Mouse (Mus musculus): Measurements from ENCODE around the gene Hdac9. TPM values are rescaled to one million over a fixed set of nuclear protein-coding genes. Genes with fewer than 3 reads are reported as not detected.

Hdac9 gene
- polyA plus RNA-seq, 1 experiment from 2014 or later: 12.0 TPM

DNA sequence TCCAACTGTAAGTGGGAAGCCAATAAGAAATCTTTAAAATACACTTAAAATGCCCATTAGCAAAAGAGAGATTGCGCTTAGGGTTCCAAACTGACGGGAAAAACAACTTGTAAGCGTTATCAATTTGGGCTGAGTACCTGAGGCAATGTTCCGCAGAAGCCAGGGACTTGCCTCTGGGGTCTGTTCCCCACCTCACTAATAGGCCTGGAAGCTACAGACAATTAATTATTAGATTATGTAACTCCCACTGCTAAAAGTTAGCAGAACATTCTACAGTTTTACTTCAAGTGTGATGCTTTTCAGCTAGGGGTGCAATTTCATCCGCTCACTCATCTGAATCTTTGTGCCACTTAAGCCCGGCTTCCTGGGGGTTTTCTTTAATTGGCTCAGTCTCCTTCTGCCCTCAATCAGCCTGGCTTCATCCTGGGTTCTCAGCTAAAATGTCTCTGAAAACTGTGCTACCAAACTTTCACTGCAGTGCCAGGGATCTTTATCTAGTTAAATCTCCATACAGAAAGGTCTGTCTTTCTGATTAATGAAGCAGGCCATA is 149.6 kb downstream of the Hdac9 start:
- Histone ChIP-seq H3K4me3 (replicated peaks; ENCODE audit: low read length) (no peak overlapping the region), H3K9me3 (ENCODE audit: control insufficient read depth, low read length) (no peaks in the 10 kb centered on the region), H3K4me2 (replicated peaks) (no peak overlapping the region), H3K9ac (no peak overlapping the region), H3K4me1 (replicated peaks; ENCODE audit: control insufficient read depth, insufficient read depth, low read length) (no peaks in the 10 kb centered on the region), H3K27ac (no peak overlapping the region), H3K36me3 (replicated peaks; ENCODE audit: control insufficient read depth, insufficient read depth) (no peaks in the 10 kb centered on the region), H3K27me3 (ENCODE audit: control insufficient read depth, insufficient read depth, low read length) (no peaks in the 10 kb centered on the region)
- peak; percentile 51; the same call in 1 of the 2 replicates for ATAC-seq (ENCODE audit: low FRiP score)
- no peak for DNase-seq (ENCODE audit: low spot score)
- WGBS: 83% methylated on average over 6 of the region's 6 CpGs

DNA sequence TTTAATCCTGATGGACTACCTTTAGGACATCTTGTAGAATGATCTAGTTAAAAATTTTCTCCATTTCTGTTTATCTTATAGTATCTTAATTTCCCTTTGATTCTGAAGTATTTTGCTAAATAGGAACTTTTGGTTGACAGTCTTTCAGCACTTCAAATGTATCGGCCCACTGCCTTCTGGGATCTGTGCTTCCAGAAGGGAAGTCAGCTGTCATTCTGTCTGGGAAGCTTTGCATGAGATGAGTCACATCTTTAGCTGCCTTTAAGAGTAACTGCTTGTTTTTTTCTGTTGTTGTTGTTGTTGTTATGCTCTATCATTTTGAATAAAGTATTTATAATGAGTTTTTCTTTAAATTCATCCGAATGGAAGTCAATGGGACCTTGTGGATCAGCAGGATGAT is 169.6 kb downstream of the Hdac9 start:
- DNase-seq (ENCODE audit: low spot score) (no peak), ATAC-seq (ENCODE audit: low FRiP score) (no peak)
- 82% methylated on average over 2 of the region's 2 CpGs for WGBS
- Histone ChIP-seq H3K9ac (no peak overlapping the region), H3K4me1 (replicated peaks; ENCODE audit: control insufficient read depth, insufficient read depth, low read length) (no peaks in the 10 kb centered on the region), H3K27ac (no peak overlapping the region), H3K9me3 (ENCODE audit: control insufficient read depth, low read length) (no peaks in the 10 kb centered on the region), H3K27me3 (ENCODE audit: control insufficient read depth, insufficient read depth, low read length) (no peaks in the 10 kb centered on the region), H3K36me3 (replicated peaks; ENCODE audit: control insufficient read depth, insufficient read depth) (no peaks in the 10 kb centered on the region), H3K4me3 (replicated peaks; ENCODE audit: low read length) (no peak overlapping the region), H3K4me2 (replicated peaks) (no peak overlapping the region)

- no peak for ATAC-seq (ENCODE audit: low FRiP score)
Measured at GRCm38 (mm10) chr12:34725204-34725603, 191.7 kb downstream of the Hdac9 start.

GRCm38 (mm10) chr12:34724274-34724673 is 192.6 kb downstream of the Hdac9 start:
- no peaks in the 10 kb centered on the region for H3K27me3 ChIP-seq (ENCODE audit: control insufficient read depth, insufficient read depth, low read length)
- no peak overlapping the region for H3K4me2 ChIP-seq (replicated peaks)
- no peaks in the 10 kb centered on the region for H3K36me3 ChIP-seq (replicated peaks; ENCODE audit: control insufficient read depth, insufficient read depth)
- no peak overlapping the region for H3K9ac ChIP-seq
- no peak overlapping the region for H3K27ac ChIP-seq
- WGBS: 98% methylated on average over 2 of the region's 2 CpGs
- no peaks in the 10 kb centered on the region for H3K4me1 ChIP-seq (replicated peaks; ENCODE audit: control insufficient read depth, insufficient read depth, low read length)
- no peak for ATAC-seq (ENCODE audit: low FRiP score)
- DNase-seq (ENCODE audit: low spot score): no peak
- no peak overlapping the region for H3K4me3 ChIP-seq (replicated peaks; ENCODE audit: low read length)
- no peaks in the 10 kb centered on the region for H3K9me3 ChIP-seq (ENCODE audit: control insufficient read depth, low read length)

More at GRCm38 (mm10) chr12:34725204-34725603, 191.7 kb downstream of the Hdac9 start:
- no peak overlapping the region for H3K27ac ChIP-seq
- no peak overlapping the region for H3K4me2 ChIP-seq (replicated peaks)
- no peaks in the 10 kb centered on the region for H3K9me3 ChIP-seq (ENCODE audit: control insufficient read depth, low read length)
- H3K4me1 ChIP-seq (replicated peaks; ENCODE audit: control insufficient read depth, insufficient read depth, low read length): no peaks in the 10 kb centered on the region
- WGBS: 35% methylated on average over 5 of the region's 5 CpGs
- no peak overlapping the region for H3K9ac ChIP-seq
- DNase-seq (ENCODE audit: low spot score): no peak
- no peaks in the 10 kb centered on the region for H3K36me3 ChIP-seq (replicated peaks; ENCODE audit: control insufficient read depth, insufficient read depth)
- H3K4me3 ChIP-seq (replicated peaks; ENCODE audit: low read length): no peak overlapping the region
- H3K27me3 ChIP-seq (ENCODE audit: control insufficient read depth, insufficient read depth, low read length): no peaks in the 10 kb centered on the region

DNA sequence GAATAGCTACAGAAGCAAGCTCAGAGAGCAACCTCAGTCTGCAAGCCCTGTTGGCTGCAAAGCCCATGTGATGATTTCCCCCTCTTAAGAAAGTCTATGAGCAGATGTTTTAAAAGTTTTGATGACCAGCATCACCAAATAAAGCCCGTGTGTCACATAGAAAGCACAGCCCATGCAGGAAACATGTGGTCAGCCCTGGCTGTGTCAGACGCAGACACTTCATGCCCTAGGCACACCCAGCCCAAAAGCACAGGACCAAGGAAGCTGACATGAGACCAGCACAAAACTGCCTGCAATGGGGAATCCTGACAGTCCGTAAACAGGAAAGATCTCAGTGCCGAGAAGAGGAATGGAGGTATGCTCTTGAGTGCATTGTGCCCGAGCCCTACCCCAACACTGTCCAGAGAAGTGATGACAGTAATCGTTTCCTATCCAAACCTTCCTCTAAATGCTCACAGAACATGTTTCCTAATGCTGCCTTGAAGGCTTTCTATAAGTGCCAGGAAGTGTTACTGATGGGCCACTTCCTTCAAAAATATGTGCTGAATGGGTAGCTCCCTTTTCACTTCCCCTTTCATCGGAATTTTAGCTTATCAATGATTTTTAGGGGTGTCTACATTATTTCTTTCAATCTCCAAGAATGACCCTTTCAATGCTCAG is 193.9 kb downstream of the Hdac9 start:
- Histone ChIP-seq H3K27ac (no peak overlapping the region), H3K27me3 (ENCODE audit: control insufficient read depth, insufficient read depth, low read length) (no peaks in the 10 kb centered on the region), H3K4me1 (replicated peaks; ENCODE audit: control insufficient read depth, insufficient read depth, low read length) (no peaks in the 10 kb centered on the region), H3K4me3 (replicated peaks; ENCODE audit: low read length) (no peak overlapping the region), H3K36me3 (replicated peaks; ENCODE audit: control insufficient read depth, insufficient read depth) (no peaks in the 10 kb centered on the region), H3K9me3 (ENCODE audit: control insufficient read depth, low read length) (no peaks in the 10 kb centered on the region), H3K4me2 (replicated peaks) (no peak overlapping the region), H3K9ac (no peak overlapping the region)
- ATAC-seq (ENCODE audit: low FRiP score) (no peak), DNase-seq (ENCODE audit: low spot score) (no peak)
- WGBS: 84% methylated on average over 7 of the region's 7 CpGs

GRCm38 (mm10) chr12:34720906-34721305 is 196.0 kb downstream of the Hdac9 start:
- H3K4me3 ChIP-seq (replicated peaks; ENCODE audit: low read length): no peak overlapping the region
- no peak for ATAC-seq (ENCODE audit: low FRiP score)
- 76% methylated on average over 2 of the region's 2 CpGs for WGBS
- no peak for DNase-seq (ENCODE audit: low spot score)
- H3K36me3 ChIP-seq (replicated peaks; ENCODE audit: control insufficient read depth, insufficient read depth): no peaks in the 10 kb centered on the region
- no peak overlapping the region for H3K4me2 ChIP-seq (replicated peaks)
- no peaks in the 10 kb centered on the region for H3K4me1 ChIP-seq (replicated peaks; ENCODE audit: control insufficient read depth, insufficient read depth, low read length)
- H3K9ac ChIP-seq: no peak overlapping the region
- H3K9me3 ChIP-seq (ENCODE audit: control insufficient read depth, low read length): no peaks in the 10 kb centered on the region
- H3K27ac ChIP-seq: no peak overlapping the region
- H3K27me3 ChIP-seq (ENCODE audit: control insufficient read depth, insufficient read depth, low read length): no peaks in the 10 kb centered on the region

DNA sequence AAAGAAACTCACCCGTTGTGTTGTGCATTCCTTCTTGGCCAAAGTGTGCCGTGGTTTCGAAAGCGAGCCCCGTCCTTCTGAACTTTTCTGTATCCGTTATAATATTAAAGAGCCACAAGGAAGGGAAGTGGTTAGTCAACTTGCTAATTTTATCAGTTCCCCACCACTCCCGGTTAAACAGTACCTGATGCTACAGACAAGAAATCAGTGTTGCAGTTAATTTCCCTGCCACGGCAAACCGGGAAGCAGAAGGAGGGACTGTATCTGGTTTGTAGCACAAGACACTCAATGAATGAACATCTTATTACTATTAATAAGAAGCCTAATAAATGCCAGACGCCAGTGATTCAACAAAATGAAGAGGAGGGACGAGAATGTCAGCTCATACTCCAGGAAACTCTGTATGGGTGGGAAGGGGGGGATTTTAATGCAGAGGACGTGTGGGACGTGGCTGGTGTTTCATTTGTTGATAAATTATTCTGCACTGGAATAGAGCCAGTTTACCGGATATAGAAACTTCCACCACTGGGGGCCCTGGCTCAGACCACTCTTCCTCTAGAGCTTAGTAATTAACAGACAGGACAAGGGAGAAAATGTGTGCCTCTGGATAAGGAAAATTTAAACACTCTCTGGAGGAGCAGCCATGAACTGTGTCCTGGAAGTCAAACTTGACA is 202.5 kb downstream of the Hdac9 start:
- H3K9me3 ChIP-seq (ENCODE audit: control insufficient read depth, low read length): no peaks in the 10 kb centered on the region
- no peak overlapping the region for H3K4me2 ChIP-seq (replicated peaks)
- DNase-seq (ENCODE audit: low spot score): no peak
- no peak overlapping the region for H3K4me3 ChIP-seq (replicated peaks; ENCODE audit: low read length)
- H3K27ac ChIP-seq: no peak overlapping the region
- no peak overlapping the region for H3K9ac ChIP-seq
- H3K4me1 ChIP-seq (replicated peaks; ENCODE audit: control insufficient read depth, insufficient read depth, low read length): 0 out of 2 replicates have a peak, but pooled peaks cover 6% of the 10 kb centered on the region
- no peak for ATAC-seq (ENCODE audit: low FRiP score)
- no peaks in the 10 kb centered on the region for H3K27me3 ChIP-seq (ENCODE audit: control insufficient read depth, insufficient read depth, low read length)
- 65% methylated on average over 14 of the region's 14 CpGs for WGBS
- no peaks in the 10 kb centered on the region for H3K36me3 ChIP-seq (replicated peaks; ENCODE audit: control insufficient read depth, insufficient read depth)

- no peak overlapping the region for H3K27ac ChIP-seq
- H3K27me3 ChIP-seq (ENCODE audit: control insufficient read depth, insufficient read depth, low read length): no peaks in the 10 kb centered on the region
- DNase-seq (ENCODE audit: low spot score) (no peak), ATAC-seq (ENCODE audit: low FRiP score) (no peak)
- no peaks in the 10 kb centered on the region for H3K36me3 ChIP-seq (replicated peaks; ENCODE audit: control insufficient read depth, insufficient read depth)
- no peak overlapping the region for H3K9ac ChIP-seq
- H3K4me3 ChIP-seq (replicated peaks; ENCODE audit: low read length): no peak overlapping the region
- no peak overlapping the region for H3K4me2 ChIP-seq (replicated peaks)
- 16% methylated on average over 1 of the region's 1 CpGs for WGBS
- H3K4me1 ChIP-seq (replicated peaks; ENCODE audit: control insufficient read depth, insufficient read depth, low read length): no peaks in the 10 kb centered on the region
- H3K9me3 ChIP-seq (ENCODE audit: control insufficient read depth, low read length): no peaks in the 10 kb centered on the region
Measured at GRCm38 (mm10) chr12:34697981-34698380, 218.9 kb downstream of the Hdac9 start.

DNA sequence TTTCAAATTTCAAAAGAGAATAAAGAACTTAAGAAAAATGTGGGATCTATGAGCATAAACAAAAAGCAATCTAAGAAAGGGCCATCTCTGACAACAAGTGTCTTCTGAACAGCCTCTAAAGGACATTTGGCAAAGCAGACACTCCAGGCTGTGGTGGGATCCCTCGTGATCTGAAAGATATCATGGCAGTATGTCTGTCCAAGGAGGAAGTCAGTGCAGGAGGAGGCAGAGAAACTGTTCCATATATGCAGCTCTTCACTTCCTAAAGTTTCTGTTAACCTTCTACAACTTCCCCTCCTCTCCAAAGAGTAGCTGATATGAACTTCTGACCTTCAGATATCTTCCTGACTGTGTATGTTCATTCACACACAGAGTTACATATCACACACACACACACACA is 220.2 kb downstream of the Hdac9 start:
- ATAC-seq (ENCODE audit: low FRiP score) (no peak), DNase-seq (ENCODE audit: low spot score) (no peak)
- H3K27ac ChIP-seq: no peak overlapping the region
- 86% methylated on average over 1 of the region's 1 CpGs for WGBS
- H3K9me3 ChIP-seq (ENCODE audit: control insufficient read depth, low read length): no peaks in the 10 kb centered on the region
- no peaks in the 10 kb centered on the region for H3K4me1 ChIP-seq (replicated peaks; ENCODE audit: control insufficient read depth, insufficient read depth, low read length)
- H3K27me3 ChIP-seq (ENCODE audit: control insufficient read depth, insufficient read depth, low read length): no peaks in the 10 kb centered on the region
- no peaks in the 10 kb centered on the region for H3K36me3 ChIP-seq (replicated peaks; ENCODE audit: control insufficient read depth, insufficient read depth)
- no peak overlapping the region for H3K9ac ChIP-seq
- H3K4me3 ChIP-seq (replicated peaks; ENCODE audit: low read length): no peak overlapping the region
- no peak overlapping the region for H3K4me2 ChIP-seq (replicated peaks)

Data from hindbrain, embryonic 14.5 days (tissue).